Mouse (Mus musculus) liver, embryonic 14.5 days (tissue): ENCODE data around the gene Morn1.

ENCODE experiments used
- CTCF ChIP-seq: IDR thresholded peaks from 2 replicates; pipeline ENCODE4 v1.5.1; 2016; ENCODE audit warnings: antibody characterized with exemption, low read depth, control low read depth
- EP300 ChIP-seq: IDR thresholded peaks from 2 replicates; pipeline ENCODE4 v1.6.1; 2016; ENCODE audit warnings: antibody characterized with exemption, low read depth

DNA sequence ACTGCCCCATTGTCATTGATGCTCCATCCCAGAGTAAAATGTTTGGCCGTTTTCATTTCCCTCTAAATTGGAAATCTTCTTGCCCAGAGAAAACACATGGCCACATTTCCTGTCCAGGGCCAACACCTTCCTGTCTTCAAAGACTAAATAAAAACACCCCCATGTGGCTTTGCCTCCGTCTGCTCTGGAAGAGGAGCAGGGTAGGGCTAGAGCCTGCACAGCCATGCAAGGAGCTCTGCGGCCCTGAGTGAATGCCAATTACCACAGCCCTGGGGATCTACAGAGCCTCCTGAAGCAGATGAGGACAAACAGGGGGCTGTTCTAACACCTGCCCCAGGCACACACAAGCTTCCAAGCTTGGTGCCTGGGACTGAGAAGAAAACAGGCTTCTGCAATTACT lies 89.8 kb downstream of the Morn1 start:
- TF ChIP-seq EP300 (no peak), CTCF (no peak)
